Mouse (Mus musculus) kidney, embryonic 14.5 days (tissue): ENCODE results near the gene Slc16a1. TPM values are rescaled to one million over a fixed set of nuclear protein-coding genes. Genes with fewer than 3 reads are reported as not detected.
A peak's percentile ranks its signal among the peaks of the same experiment; 100 is the strongest.

Source experiments
- ATAC-seq: fragments of 200-750 bp; cut with Nextera tagmentation; 2 replicates; pipeline ENCODE4 v1.8.0; 2017; ENCODE audit warnings: moderate number of reproducible peaks, mild to moderate bottlenecking, moderate TSS enrichment, moderate library complexity; ENCODE audit not compliant: low FRiP score, low TSS enrichment
- H3K27ac ChIP-seq: fragments of 300-500 bp; sonication (generic); 2 replicates; pipeline ENCODE4 v1.5.1; 2014; ENCODE audit warnings: low read depth, mild to moderate bottlenecking, low read length, moderate library complexity, mixed read lengths
- H3K27me3 ChIP-seq: fragments of 300-500 bp; sonication (generic); 2 replicates; pipeline ENCODE4 v1.6.1; 2014; ENCODE audit warnings: mild to moderate bottlenecking, low read length; ENCODE audit not compliant: control insufficient read depth, insufficient read depth
- H3K36me3 ChIP-seq: fragments of 300-500 bp; sonication (generic); 2 replicates; pipeline ENCODE4 v1.6.1; 2014; ENCODE audit warnings: low read length, mixed read lengths; ENCODE audit not compliant: control insufficient read depth, insufficient read depth
- H3K4me1 ChIP-seq: fragments of 300-500 bp; sonication (generic); 2 replicates; pipeline ENCODE4 v1.6.1; 2014; ENCODE audit warnings: low read length, mixed read lengths; ENCODE audit not compliant: control insufficient read depth, insufficient read depth
- H3K4me2 ChIP-seq: fragments of 300-500 bp; sonication (generic); replicated peaks from 2 replicates; pipeline ENCODE4 v1.6.1; 2014; ENCODE audit warnings: low read depth, mild to moderate bottlenecking, low read length
- H3K4me3 ChIP-seq: fragments of 300-500 bp; sonication (generic); 2 replicates; pipeline ENCODE4 v1.5.1; 2014; ENCODE audit warnings: mild to moderate bottlenecking, low read length
- H3K9ac ChIP-seq: fragments of 300-500 bp; sonication (generic); 2 replicates; pipeline ENCODE4 v1.6.1; 2014; ENCODE audit warnings: low read depth, mild to moderate bottlenecking, low read length, moderate library complexity
- H3K9me3 ChIP-seq: fragments of 300-500 bp; sonication (generic); 2 replicates; pipeline ENCODE4 v1.6.1; 2016; ENCODE audit warnings: low read length; ENCODE audit not compliant: control insufficient read depth
- WGBS: fragments of 180-500 bp; shearing (Covaris S2); extraction: QIAGEN DNeasy Blood & Tissue Kit; methylation state at CpG from one replicate; pipeline ENCODE4 v1.1.7; 2014; 5-methylcytosine and 5-hydroxymethylcytosine counted together
- polyA plus RNA-seq: library from polyadenylated mRNA; unstranded; fragments of >200 nt; fragmentation: Nextera tagmentation; extraction: Ambion mirVana; gene quantifications from 2 replicates; pipeline ENCODE4 v1.2.1, GENCODE M21; 2014

Slc16a1 gene
- polyA plus RNA-seq, 1 experiment from 2014 or later: 55.2 TPM

- H3K4me3 ChIP-seq: no peak overlapping the region
- H3K27ac ChIP-seq: no peak overlapping the region
- H3K36me3 ChIP-seq: no peaks in the 10 kb centered on the region
- no peaks in the 10 kb centered on the region for H3K27me3 ChIP-seq
- ATAC-seq: no peak
- 93% methylated on average over 3 of the region's 3 CpGs for WGBS
- H3K4me2 ChIP-seq: no peak overlapping the region
- H3K9ac ChIP-seq: no peak overlapping the region
- no peaks in the 10 kb centered on the region for H3K9me3 ChIP-seq
- 0 out of 2 replicates have a peak, but pooled peaks cover 4% of the 10 kb centered on the region for H3K4me1 ChIP-seq
Observed at GRCm38 (mm10) chr3:104611951-104612350, 26.5 kb upstream of the Slc16a1 start.

- Histone ChIP-seq H3K27ac (no peak overlapping the region), H3K27me3 (no peaks in the 10 kb centered on the region), H3K9me3 (no peaks in the 10 kb centered on the region), H3K4me2 (no peak overlapping the region), H3K36me3 (no peaks in the 10 kb centered on the region), H3K9ac (no peak overlapping the region), H3K4me3 (no peak overlapping the region), H3K4me1 (0 out of 2 replicates have a peak, but pooled peaks cover 4% of the 10 kb centered on the region)
- 51% methylated on average over 5 of the region's 5 CpGs for WGBS
- no peak for ATAC-seq
Observed at GRCm38 (mm10) chr3:104613102-104613501, 25.4 kb upstream of the Slc16a1 start.

- Histone ChIP-seq H3K36me3 (no peaks in the 10 kb centered on the region), H3K4me1 (0 out of 2 replicates have a peak, but pooled peaks cover 4% of the 10 kb centered on the region), H3K4me3 (no peak overlapping the region), H3K9ac (no peak overlapping the region), H3K27me3 (no peaks in the 10 kb centered on the region), H3K4me2 (no peak overlapping the region), H3K9me3 (no peaks in the 10 kb centered on the region), H3K27ac (no peak overlapping the region)
- ATAC-seq: no peak
- WGBS: 89% methylated on average over 1 of the region's 1 CpGs
Observed at GRCm38 (mm10) chr3:104614081-104614480, 24.4 kb upstream of the Slc16a1 start.

- Histone ChIP-seq H3K4me3 (no peak overlapping the region), H3K9me3 (no peaks in the 10 kb centered on the region), H3K27me3 (no peaks in the 10 kb centered on the region), H3K9ac (no peak overlapping the region), H3K36me3 (no peaks in the 10 kb centered on the region), H3K4me1 (0 out of 2 replicates have a peak, but pooled peaks cover 4% of the 10 kb centered on the region), H3K27ac (no peak overlapping the region), H3K4me2 (no peak overlapping the region)
- no peak for ATAC-seq
- WGBS: 75% methylated on average over 2 of the region's 2 CpGs
Observed at GRCm38 (mm10) chr3:104615216-104615615, 23.3 kb upstream of the Slc16a1 start.

GRCm38 (mm10) chr3:104616155-104616554 lies 22.3 kb upstream of the Slc16a1 start:
- Histone ChIP-seq H3K9me3 (no peaks in the 10 kb centered on the region), H3K27ac (no peak overlapping the region), H3K4me3 (no peak overlapping the region), H3K9ac (no peak overlapping the region), H3K27me3 (no peaks in the 10 kb centered on the region), H3K4me1 (0 out of 2 replicates have a peak, but pooled peaks cover 4% of the 10 kb centered on the region), H3K4me2 (peak overlapping the region; percentile 30), H3K36me3 (no peaks in the 10 kb centered on the region)
- ATAC-seq: peak; percentile 87
- WGBS: 13% methylated on average over 8 of the region's 8 CpGs

GRCm38 (mm10) chr3:104621841-104622240 lies 16.6 kb upstream of the Slc16a1 start:
- H3K27ac ChIP-seq: no peak overlapping the region
- H3K4me2 ChIP-seq: no peak overlapping the region
- no peak for ATAC-seq
- H3K9ac ChIP-seq: no peak overlapping the region
- 40% methylated on average over 1 of the region's 1 CpGs for WGBS
- H3K4me3 ChIP-seq: no peak overlapping the region
- H3K27me3 ChIP-seq: no peaks in the 10 kb centered on the region
- no peaks in the 10 kb centered on the region for H3K36me3 ChIP-seq
- no peaks in the 10 kb centered on the region for H3K9me3 ChIP-seq
- H3K4me1 ChIP-seq: no peaks in the 10 kb centered on the region

- ATAC-seq: no peak
- no peak overlapping the region for H3K4me2 ChIP-seq
- no peaks in the 10 kb centered on the region for H3K4me1 ChIP-seq
- no peak overlapping the region for H3K9ac ChIP-seq
- 54% methylated on average over 2 of the region's 2 CpGs for WGBS
- no peak overlapping the region for H3K4me3 ChIP-seq
- no peaks in the 10 kb centered on the region for H3K9me3 ChIP-seq
- H3K27me3 ChIP-seq: no peaks in the 10 kb centered on the region
- no peaks in the 10 kb centered on the region for H3K36me3 ChIP-seq
- no peak overlapping the region for H3K27ac ChIP-seq
Observed at GRCm38 (mm10) chr3:104629810-104630209, 8.7 kb upstream of the Slc16a1 start.

GRCm38 (mm10) chr3:104630941-104631340 lies 7.5 kb upstream of the Slc16a1 start:
- WGBS: 80% methylated on average over 2 of the region's 2 CpGs
- no peak for ATAC-seq
- H3K27me3 ChIP-seq: no peaks in the 10 kb centered on the region
- no peaks in the 10 kb centered on the region for H3K36me3 ChIP-seq
- H3K4me3 ChIP-seq: no peak overlapping the region
- no peaks in the 10 kb centered on the region for H3K9me3 ChIP-seq
- no peak overlapping the region for H3K9ac ChIP-seq
- no peak overlapping the region for H3K4me2 ChIP-seq
- no peaks in the 10 kb centered on the region for H3K4me1 ChIP-seq
- H3K27ac ChIP-seq: no peak overlapping the region

GRCm38 (mm10) chr3:104632560-104633162 lies 5.8 kb upstream of the Slc16a1 start:
- H3K9me3 ChIP-seq: no peaks in the 10 kb centered on the region
- no peak overlapping the region for H3K4me3 ChIP-seq
- H3K27me3 ChIP-seq: no peaks in the 10 kb centered on the region
- no peaks in the 10 kb centered on the region for H3K36me3 ChIP-seq
- H3K4me1 ChIP-seq: no peaks in the 10 kb centered on the region
- H3K27ac ChIP-seq: no peak overlapping the region
- H3K4me2 ChIP-seq: no peak overlapping the region
- ATAC-seq: no peak
- no peak overlapping the region for H3K9ac ChIP-seq
- WGBS: 67% methylated on average over 4 of the region's 4 CpGs
